Mouse (Mus musculus) forebrain, embryonic 16.5 days (tissue): ENCODE results near the gene Hspa14. TPM values are rescaled to one million over a fixed set of nuclear protein-coding genes. Genes with fewer than 3 reads are reported as not detected.

Source experiments
- ATAC-seq: fragments of 200-750 bp; cut with Nextera tagmentation; 2 replicates; pipeline ENCODE4 v1.8.0; 2017; ENCODE audit warnings: mild to moderate bottlenecking, moderate library complexity
- H3K27ac ChIP-seq: fragments of 300-500 bp; sonication (generic); 2 replicates; pipeline ENCODE4 v1.5.1; 2014; ENCODE audit warnings: low read length, control low read depth
- H3K27me3 ChIP-seq: fragments of 300-500 bp; sonication (generic); replicated peaks from 2 replicates; pipeline ENCODE4 v1.6.1; 2014; ENCODE audit warnings: low read length; ENCODE audit not compliant: control insufficient read depth, insufficient read depth
- H3K36me3 ChIP-seq: fragments of 300-500 bp; sonication (generic); 2 replicates; pipeline ENCODE4 v1.6.1; 2014; ENCODE audit not compliant: control insufficient read depth, insufficient read depth
- H3K4me1 ChIP-seq: fragments of 300-500 bp; sonication (generic); replicated peaks from 2 replicates; pipeline ENCODE4 v1.6.1; 2014; ENCODE audit warnings: low read length; ENCODE audit not compliant: control insufficient read depth, insufficient read depth
- H3K4me2 ChIP-seq: fragments of 300-500 bp; sonication (generic); 2 replicates; pipeline ENCODE4 v1.6.1; 2014; ENCODE audit warnings: mild to moderate bottlenecking, low read length, control low read depth
- H3K4me3 ChIP-seq: fragments of 300-500 bp; sonication (generic); replicated peaks from 2 replicates; pipeline ENCODE4 v1.5.1; 2014; ENCODE audit warnings: mild to moderate bottlenecking, low read length, control low read depth
- H3K9ac ChIP-seq: fragments of 300-500 bp; sonication (generic); replicated peaks from 2 replicates; pipeline ENCODE4 v1.6.1; 2014; ENCODE audit warnings: low read depth, low read length, control low read depth
- H3K9me3 ChIP-seq: fragments of 300-500 bp; sonication (generic); 2 replicates; pipeline ENCODE4 v1.6.1; 2016; ENCODE audit warnings: low read length; ENCODE audit not compliant: control insufficient read depth
- WGBS: fragments of 180-500 bp; shearing (Covaris S2); extraction: QIAGEN DNeasy Blood & Tissue Kit; methylation state at CpG from one replicate; pipeline ENCODE4 v1.1.7; 2014; 5-methylcytosine and 5-hydroxymethylcytosine counted together
- polyA plus RNA-seq: library from polyadenylated mRNA; unstranded; fragments of >200 nt; fragmentation: Nextera tagmentation; extraction: Ambion mirVana; gene quantifications from 2 replicates; pipeline ENCODE4 v1.2.1, GENCODE M21; 2015

Gene Hspa14
- polyA plus RNA-seq, 1 experiment from 2014 or later: 85.8 TPM

GRCm38 (mm10) chr2:3449431-3449830 lies 63.2 kb downstream of the Hspa14 start:
- H3K4me2 ChIP-seq: no peak overlapping the region
- no peaks in the 10 kb centered on the region for H3K9me3 ChIP-seq
- 83% methylated on average over 2 of the region's 2 CpGs for WGBS
- H3K4me3 ChIP-seq: no peak overlapping the region
- H3K27ac ChIP-seq: no peak overlapping the region
- no peak overlapping the region for H3K9ac ChIP-seq
- H3K4me1 ChIP-seq: no peaks in the 10 kb centered on the region
- peaks cover 12% of the 10 kb centered on the region for H3K36me3 ChIP-seq
- ATAC-seq: no peak
- H3K27me3 ChIP-seq: no peaks in the 10 kb centered on the region

GRCm38 (mm10) chr2:3445984-3446383 lies 66.6 kb downstream of the Hspa14 start:
- Histone ChIP-seq H3K36me3 (peaks cover 8% of the 10 kb centered on the region), H3K4me2 (no peak overlapping the region), H3K4me1 (no peaks in the 10 kb centered on the region), H3K27ac (no peak overlapping the region), H3K9me3 (no peaks in the 10 kb centered on the region), H3K27me3 (no peaks in the 10 kb centered on the region), H3K9ac (no peak overlapping the region), H3K4me3 (no peak overlapping the region)
- 91% methylated on average over 4 of the region's 4 CpGs for WGBS
- no peak for ATAC-seq

GRCm38 (mm10) chr2:3444206-3444605 lies 68.4 kb downstream of the Hspa14 start:
- Histone ChIP-seq H3K9ac (no peak overlapping the region), H3K4me1 (no peaks in the 10 kb centered on the region), H3K9me3 (no peaks in the 10 kb centered on the region), H3K27me3 (no peaks in the 10 kb centered on the region), H3K36me3 (peaks cover 2% of the 10 kb centered on the region; the same call in 1 of the 2 replicates), H3K27ac (no peak overlapping the region), H3K4me3 (no peak overlapping the region), H3K4me2 (no peak overlapping the region)
- ATAC-seq: no peak
- 55% methylated on average over 7 of the region's 7 CpGs for WGBS

Other genes with a start within 250 kb of the Hspa14 start
- 119 and 126 TPM in 2 replicates for gene Nmt2, start 228.6 kb downstream of the Hspa14 start, polyA plus RNA-seq
- 14.7 and 15.9 TPM in 2 replicates for gene Rpp38, start 180.2 kb downstream of the Hspa14 start, polyA plus RNA-seq
- gene Acbd7, start 176.6 kb downstream of the Hspa14 start, polyA plus RNA-seq: 1.2 and 1.3 TPM in 2 replicates
- gene Olah, start 115.6 kb downstream of the Hspa14 start, polyA plus RNA-seq: not detected in 2 replicates
- 3.7 and 6.7 TPM in 2 replicates for gene Meig1, start 90.2 kb downstream of the Hspa14 start, polyA plus RNA-seq
- 8.3 and 9.8 TPM in 2 replicates for gene Dclre1c, start 88.7 kb downstream of the Hspa14 start, polyA plus RNA-seq
- 11.7 and 16.4 TPM in 2 replicates for gene Suv39h2, start 37.8 kb downstream of the Hspa14 start, polyA plus RNA-seq
- 8.8 and 9.5 TPM in 2 replicates for gene Gm45902, start within 50 bp of the Hspa14 start, polyA plus RNA-seq
- 0.30 and 0.57 TPM in 2 replicates for gene Cdnf, start 216 bp upstream of the Hspa14 start, polyA plus RNA-seq
- 61.7 and 72.1 TPM in 2 replicates for gene Fam107b, start 57.7 kb upstream of the Hspa14 start, polyA plus RNA-seq